Mouse (Mus musculus) Patski (cell line): Measurements from ENCODE around the gene Skiv2l. TPM values are rescaled to one million over a fixed set of nuclear protein-coding genes. Genes with fewer than 3 reads are reported as not detected.
"Not testable (repeated sequence)": the region's sequence is repeated elsewhere in the genome, so short reads cannot be mapped to it uniquely, and the experiment has no call there.

Experiments
- ATAC-seq: fragments of 100-300 bp; one replicate; pipeline ENCODE4 v1.8.0; 2021
- CTCF ChIA-PET: fragments of 350-600 bp; sonication (Branson Sonifier 250); formaldehyde crosslinking; loops from one replicate; lab custom pipeline; 2022; ENCODE audit warnings: inconsistent platforms; lab: Charles Lee
- POLR2A ChIA-PET: fragments of 350-600 bp; sonication (Branson Sonifier 250); formaldehyde crosslinking; loops from one replicate; lab custom pipeline; 2022; ENCODE audit warnings: antibody characterized with exemption, inconsistent platforms; lab: Charles Lee
- DNase-seq: peaks from one replicate; pipeline ENCODE4 v3.0.0-alpha.2; 2011; ENCODE audit warnings: low read depth, low spot score
- H3K27me3 ChIP-seq: fragments of 371-371 bp; one replicate; pipeline ENCODE4 v1.5.1; 2021
- CTCF ChIP-seq: fragments of 100-300 bp; IDR thresholded peaks from one replicate; pipeline ENCODE4 v1.5.1; 2021
- in situ Hi-C: fragments of 300-500 bp; cut with MboI; formaldehyde crosslinking; loops from 3 replicates; pipeline ENCODE4 v1.11.1; 2018; ENCODE audit warnings: low pct_unique_long_range_greater_than_20kb, mixed read lengths
- polyA plus RNA-seq: library from polyadenylated mRNA; unstranded; gene quantifications from one replicate; pipeline ENCODE4 v1.2.3, GENCODE M21; 2021

Skiv2l gene
- polyA plus RNA-seq, 1 experiment from 2014 or later, result 69.3 TPM

DNA sequence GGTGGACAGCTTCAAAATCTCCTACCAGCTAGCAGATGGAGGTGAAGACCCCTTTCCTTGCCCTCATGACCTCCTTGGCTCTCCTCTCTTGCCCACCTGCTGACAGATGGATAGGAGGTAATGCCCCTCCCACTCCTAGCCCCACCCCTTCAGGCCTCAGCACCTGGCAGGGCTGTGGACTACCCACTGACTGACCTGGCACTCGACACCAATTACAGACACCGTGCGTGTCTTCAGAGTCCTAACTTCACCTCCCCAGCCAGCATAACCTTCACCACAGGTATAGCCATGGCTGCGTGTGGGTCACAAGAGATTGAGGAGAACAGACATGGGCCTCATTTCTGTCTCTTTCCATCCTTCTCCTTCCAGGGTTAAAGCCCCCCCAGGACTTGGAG is 50.5 kb downstream of the Skiv2l start:
- ChIA-PET POLR2A (no interaction called here), CTCF (no interaction called here)
- DNase-seq (no peak), ATAC-seq (no peak)
- H3K27me3 ChIP-seq, result no peaks in the 10 kb centered on the region
- TF ChIP-seq CTCF, result no peak
- in situ Hi-C loops, result no loop called here

DNA sequence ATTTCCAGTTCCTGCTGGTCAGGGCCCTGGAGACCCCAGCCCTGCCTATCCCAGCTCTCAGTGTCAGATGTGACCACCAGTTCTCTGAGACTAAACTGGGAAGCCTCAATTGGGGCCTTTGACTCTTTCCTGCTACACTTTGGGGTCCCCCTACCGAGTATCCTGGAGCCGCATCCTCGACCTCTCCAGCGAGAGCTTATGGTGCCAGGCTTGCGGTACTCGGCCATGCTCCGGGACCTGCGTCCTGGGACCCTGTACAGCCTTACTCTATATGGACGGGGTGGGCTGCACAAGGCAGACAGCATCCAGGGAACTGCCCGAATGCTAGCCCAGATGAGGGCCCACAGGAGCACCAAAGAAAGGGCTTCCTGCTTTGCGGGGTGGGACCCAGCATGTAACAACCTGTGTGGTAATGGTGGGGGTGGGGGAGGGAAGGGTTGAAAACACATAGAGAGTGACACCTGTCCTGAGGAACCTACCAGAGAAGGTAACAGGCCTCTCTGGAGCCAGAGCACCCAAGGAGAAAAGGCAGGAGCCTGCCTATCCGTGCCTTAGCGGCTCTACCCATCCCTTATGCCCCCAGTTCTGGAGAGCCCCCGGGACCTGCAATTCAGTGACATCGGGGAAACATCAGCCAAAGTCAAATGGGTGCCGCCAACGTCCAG is 51.0 kb downstream of the Skiv2l start:
- ChIA-PET CTCF (no interaction called here), POLR2A (no interaction called here)
- no peak for TF ChIP-seq CTCF
- DNase-seq (no peak), ATAC-seq (no peak)
- no peaks in the 10 kb centered on the region for H3K27me3 ChIP-seq
- in situ Hi-C loops, result no loop called here

DNA sequence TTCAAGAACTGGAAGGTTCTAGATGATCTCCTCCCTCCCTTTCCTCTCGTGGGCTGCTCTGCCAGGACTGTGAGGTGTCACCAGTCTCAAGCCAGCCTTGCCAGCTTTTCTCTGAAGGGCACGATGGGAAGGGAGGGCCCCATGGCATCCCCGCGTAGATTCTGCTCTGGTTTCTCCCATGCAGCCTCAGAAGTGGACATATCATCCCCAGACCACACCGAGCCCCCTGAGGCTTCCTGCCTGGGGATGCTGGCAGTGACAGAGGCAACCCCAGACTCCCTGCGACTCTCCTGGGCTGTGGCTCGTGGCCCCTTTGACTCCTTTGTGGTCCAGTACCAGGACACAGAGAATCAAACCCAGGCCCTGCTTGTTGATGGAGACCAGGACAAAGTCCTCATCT is 51.9 kb downstream of the Skiv2l start:
- POLR2A ChIA-PET, in situ Hi-C loops, CTCF ChIA-PET, DNase-seq, H3K27me3 ChIP-seq, ATAC-seq: not testable (repeated sequence)

DNA sequence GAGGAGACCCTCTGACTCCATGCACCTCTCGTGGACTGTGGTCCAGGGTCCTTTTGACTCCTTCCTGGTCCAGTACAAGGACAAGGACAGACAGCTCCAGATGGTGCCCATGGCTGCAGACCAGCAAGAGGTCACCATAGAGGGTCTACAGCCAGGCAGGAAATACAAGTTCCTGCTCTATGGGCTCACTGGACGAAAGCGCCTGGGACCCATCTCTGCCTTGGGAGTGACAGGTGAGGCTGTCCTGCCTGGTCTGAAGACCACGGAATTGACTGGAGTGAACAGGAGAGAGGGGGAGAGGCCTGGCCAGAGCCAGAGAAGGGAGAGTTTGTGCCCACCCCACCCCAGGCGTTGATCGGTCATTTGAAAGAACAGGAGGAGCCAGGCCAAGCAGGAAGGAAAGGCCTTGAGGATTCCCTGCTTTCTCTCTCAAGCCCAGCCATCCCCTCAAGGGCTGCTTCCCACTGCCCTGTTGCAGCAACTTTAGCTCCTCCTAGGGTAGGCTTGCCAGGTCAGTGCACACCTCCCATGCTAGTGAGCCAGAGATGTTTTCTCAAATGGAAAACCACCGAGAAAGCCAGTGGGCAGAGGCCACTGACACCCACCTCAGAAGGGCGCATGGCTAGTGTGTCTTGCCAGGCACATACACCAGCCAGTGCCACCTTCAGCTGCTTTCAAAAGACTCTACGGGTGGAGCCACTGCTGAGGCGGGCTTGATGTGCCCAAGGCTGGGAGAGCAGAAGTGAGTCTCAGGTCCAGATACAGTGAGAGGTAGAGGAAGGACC is 52.6 kb downstream of the Skiv2l start:
- DNase-seq, H3K27me3 ChIP-seq, ATAC-seq, in situ Hi-C loops, CTCF ChIA-PET, POLR2A ChIA-PET: not testable (repeated sequence)

DNA sequence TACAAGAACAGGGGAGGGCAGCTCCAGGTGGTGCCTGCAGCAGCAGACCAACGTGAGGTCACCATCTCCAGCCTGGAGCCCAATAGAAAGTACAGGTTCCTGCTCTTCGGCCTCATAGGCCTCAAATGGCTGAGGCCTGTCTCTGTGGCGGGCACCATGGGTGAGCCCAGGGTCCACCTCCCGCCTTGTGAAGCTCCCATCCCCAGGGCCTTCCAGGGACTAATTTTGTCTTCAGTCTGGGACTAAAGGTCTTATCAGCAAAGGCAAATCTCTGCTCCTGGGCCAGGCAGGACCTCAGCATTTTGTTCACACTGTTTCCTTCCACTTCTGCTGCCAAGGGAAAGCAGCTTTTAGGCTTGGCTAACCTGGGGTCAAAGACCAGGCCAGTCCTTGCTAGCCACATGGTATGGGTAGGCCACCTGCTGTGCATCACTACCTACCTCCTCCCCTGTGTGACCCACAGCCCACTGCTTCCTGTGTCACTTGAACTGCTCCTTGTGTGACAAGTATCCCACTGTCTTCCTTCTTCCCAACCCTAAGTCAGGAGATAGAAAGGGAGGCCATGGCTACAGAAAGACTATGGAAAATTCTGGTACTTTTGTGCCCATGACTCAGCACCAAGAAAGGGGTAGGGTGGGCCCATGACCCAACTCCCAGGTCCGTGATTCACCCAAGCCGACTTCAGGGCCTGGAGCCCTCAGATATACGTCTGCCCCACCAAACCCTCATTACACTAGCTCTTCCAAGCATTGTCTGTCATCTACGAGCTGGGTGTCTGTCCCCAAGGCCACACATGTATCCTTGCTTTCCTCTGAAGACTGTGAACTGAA is 53.5 kb downstream of the Skiv2l start:
- H3K27me3 ChIP-seq, result no peaks in the 10 kb centered on the region
- DNase-seq, result no peak
- in situ Hi-C loops, result no loop called here
- CTCF ChIA-PET, result no interaction called here
- ATAC-seq, result no peak
- POLR2A ChIA-PET, result no interaction called here
- TF ChIP-seq CTCF, result no peak

DNA sequence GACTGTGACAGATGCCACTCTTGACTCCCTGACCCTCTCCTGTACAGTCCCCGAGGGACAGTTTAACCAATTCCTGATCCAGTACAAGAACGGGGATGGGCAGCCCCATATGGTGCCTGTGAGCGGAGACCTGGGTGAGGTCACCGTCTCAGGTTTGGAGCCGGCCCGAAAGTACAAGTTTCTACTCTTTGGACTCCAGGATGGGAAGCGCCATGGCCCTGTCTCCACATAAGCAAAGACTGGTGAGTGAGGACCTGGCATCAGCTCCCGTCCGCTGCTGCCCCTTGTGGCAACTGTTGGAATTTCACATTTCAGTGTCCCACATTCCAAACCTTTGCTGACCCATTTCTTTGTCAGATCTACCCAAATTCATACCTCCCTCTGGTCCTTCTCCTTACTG is 54.4 kb downstream of the Skiv2l start:
- DNase-seq (no peak), ATAC-seq (no peak)
- ChIA-PET CTCF (no interaction called here), POLR2A (no interaction called here)
- TF ChIP-seq CTCF, result no peak
- H3K27me3 ChIP-seq, result no peaks in the 10 kb centered on the region
- in situ Hi-C loops, result no loop called here

DNA sequence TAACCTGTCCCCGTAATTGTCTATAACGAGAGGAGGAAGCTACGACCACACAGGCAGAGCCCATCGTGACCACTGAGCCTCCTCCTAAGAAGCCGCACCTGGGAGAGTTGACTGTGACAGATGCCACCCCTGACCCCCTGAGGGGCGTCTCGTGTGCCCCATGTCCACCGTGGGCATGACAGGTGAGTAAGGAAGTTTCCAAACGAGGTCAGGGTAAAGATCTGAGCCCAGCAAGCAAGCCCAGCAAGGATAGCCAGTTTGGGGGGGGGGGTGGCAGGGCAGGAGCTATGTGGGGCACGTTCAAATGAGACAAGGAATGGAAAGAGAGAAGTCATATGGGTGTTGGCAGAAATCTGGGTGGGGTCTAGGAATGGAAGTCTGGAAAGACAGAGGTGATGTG is 55.0 kb downstream of the Skiv2l start:
- CTCF ChIA-PET, result no interaction called here
- H3K27me3 ChIP-seq, result no peaks in the 10 kb centered on the region
- in situ Hi-C loops, result no loop called here
- ATAC-seq, result no peak
- TF ChIP-seq CTCF, result no peak
- POLR2A ChIA-PET, result no interaction called here
- DNase-seq, result no peak

Other genes with a start within 250 kb of the Skiv2l start
- gene Rnf5, start 246.5 kb downstream of the Skiv2l start, polyA plus RNA-seq, result 69.1 TPM
- gene Agpat1, start 245.9 kb downstream of the Skiv2l start, polyA plus RNA-seq, result 128 TPM
- gene Egfl8, start 234.2 kb downstream of the Skiv2l start, polyA plus RNA-seq, result 2.5 TPM
- 108 TPM for gene Ppt2, start 221.7 kb downstream of the Skiv2l start, polyA plus RNA-seq
- gene Prrt1, start 220.7 kb downstream of the Skiv2l start, polyA plus RNA-seq, result 6.7 TPM
- gene Fkbpl, start 205.4 kb downstream of the Skiv2l start, polyA plus RNA-seq, result 22.5 TPM
- 88.4 TPM for gene Atf6b, start 203.1 kb downstream of the Skiv2l start, polyA plus RNA-seq
- gene Tnxb, start 179.7 kb downstream of the Skiv2l start, polyA plus RNA-seq, result 0.50 TPM
- gene C4b, start 106.3 kb downstream of the Skiv2l start, polyA plus RNA-seq, result 1.1 TPM
- gene Cyp21a1, start 45.6 kb downstream of the Skiv2l start, polyA plus RNA-seq, result not detected
- 50.8 TPM for gene Stk19, start 13.3 kb downstream of the Skiv2l start, polyA plus RNA-seq
- 34.4 TPM for gene Dxo, start 13.2 kb downstream of the Skiv2l start, polyA plus RNA-seq
- 73.2 TPM for gene Nelfe, start 181 bp upstream of the Skiv2l start, polyA plus RNA-seq
- 3.1 TPM for gene Cfb, start 12.3 kb upstream of the Skiv2l start, polyA plus RNA-seq
- gene Zbtb12, start 29.3 kb upstream of the Skiv2l start, polyA plus RNA-seq, result 33.5 TPM
- not detected for gene Gm20547, start 31.8 kb upstream of the Skiv2l start, polyA plus RNA-seq
- gene C2, start 48.1 kb upstream of the Skiv2l start, polyA plus RNA-seq, result 0.65 TPM
- 200 TPM for gene Ehmt2, start 48.3 kb upstream of the Skiv2l start, polyA plus RNA-seq
- gene Slc44a4, start 64.3 kb upstream of the Skiv2l start, polyA plus RNA-seq, result 0.37 TPM
- 75.4 TPM for gene Neu1, start 81.0 kb upstream of the Skiv2l start, polyA plus RNA-seq
- gene Hspa1b, start 109.0 kb upstream of the Skiv2l start, polyA plus RNA-seq, result 47.3 TPM
- 1.2 TPM for gene Gm20481, start 119.7 kb upstream of the Skiv2l start, polyA plus RNA-seq
- gene Hspa1a, start 121.9 kb upstream of the Skiv2l start, polyA plus RNA-seq, result 9.2 TPM
- 1.9 TPM for gene Hspa1l, start 122.5 kb upstream of the Skiv2l start, polyA plus RNA-seq
- gene Lsm2, start 131.7 kb upstream of the Skiv2l start, polyA plus RNA-seq, result 64.4 TPM
- 123 TPM for gene Vars, start 150.8 kb upstream of the Skiv2l start, polyA plus RNA-seq
- 1.2 TPM for gene Vwa7, start 166.4 kb upstream of the Skiv2l start, polyA plus RNA-seq
- gene Sapcd1, start 177.8 kb upstream of the Skiv2l start, polyA plus RNA-seq, result 0.64 TPM
- 2.9 TPM for gene Msh5, start 196.5 kb upstream of the Skiv2l start, polyA plus RNA-seq
- gene Clic1, start 199.8 kb upstream of the Skiv2l start, polyA plus RNA-seq, result 671 TPM
- gene Ddah2, start 208.8 kb upstream of the Skiv2l start, polyA plus RNA-seq, result 198 TPM
- gene Ly6g6c, start 215.2 kb upstream of the Skiv2l start, polyA plus RNA-seq, result not detected
- not detected for gene Mpig6b, start 216.0 kb upstream of the Skiv2l start, polyA plus RNA-seq
- gene Ly6g6e, start 226.7 kb upstream of the Skiv2l start, polyA plus RNA-seq, result not detected
- gene Ly6g6d, start 227.9 kb upstream of the Skiv2l start, polyA plus RNA-seq, result 0.19 TPM
- gene Ly6g6f, start 235.4 kb upstream of the Skiv2l start, polyA plus RNA-seq, result not detected
- 77.3 TPM for gene Abhd16a, start 239.1 kb upstream of the Skiv2l start, polyA plus RNA-seq